Mouse (Mus musculus): ENCODE measurements around the gene Zfp687. TPM values are rescaled to one million over a fixed set of nuclear protein-coding genes. Genes with fewer than 3 reads are reported as not detected.
"Not testable (repeated sequence)": the region's sequence is repeated elsewhere in the genome, so short reads cannot be mapped to it uniquely, and the experiment has no call there.

The Zfp687 gene
- 16.7 and 18.4 TPM in 2 replicates for polyA plus RNA-seq (2015; fragmentation: Nextera tagmentation; extraction: Ambion mirVana)

DNA sequence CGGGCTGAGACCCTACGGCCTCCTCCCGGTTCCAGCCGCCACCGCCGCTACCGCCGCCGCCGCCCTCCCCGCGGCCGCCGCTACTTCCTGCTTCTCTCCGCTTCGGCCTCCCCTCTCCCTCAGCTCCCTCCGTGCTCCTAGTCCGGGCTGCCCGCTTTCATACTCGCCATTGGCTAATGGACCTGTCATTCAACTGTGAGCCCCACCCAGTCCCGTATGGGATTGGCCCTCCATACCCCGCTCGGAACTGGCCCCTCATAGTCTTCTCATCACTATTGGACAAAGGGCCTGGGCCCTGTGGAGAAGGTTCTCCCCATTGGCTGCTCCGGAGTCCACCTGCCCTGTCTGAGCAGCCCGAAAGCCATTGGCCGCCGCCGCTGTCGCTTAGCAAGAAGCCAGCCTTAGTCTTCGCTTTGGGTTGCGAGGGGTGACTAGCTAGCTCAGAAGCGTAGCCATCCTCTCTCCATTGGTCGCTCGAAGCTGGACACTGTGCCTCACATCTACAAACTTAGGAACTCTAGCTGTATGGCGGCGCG is at the start of gene Zfp687:
Gene Zfp687 (minus strand): TSS at position 112 of the 536 bp plus-strand sequence.
- peak; percentile 99 for DNase-seq (ENCODE audit: low spot score)

DNA sequence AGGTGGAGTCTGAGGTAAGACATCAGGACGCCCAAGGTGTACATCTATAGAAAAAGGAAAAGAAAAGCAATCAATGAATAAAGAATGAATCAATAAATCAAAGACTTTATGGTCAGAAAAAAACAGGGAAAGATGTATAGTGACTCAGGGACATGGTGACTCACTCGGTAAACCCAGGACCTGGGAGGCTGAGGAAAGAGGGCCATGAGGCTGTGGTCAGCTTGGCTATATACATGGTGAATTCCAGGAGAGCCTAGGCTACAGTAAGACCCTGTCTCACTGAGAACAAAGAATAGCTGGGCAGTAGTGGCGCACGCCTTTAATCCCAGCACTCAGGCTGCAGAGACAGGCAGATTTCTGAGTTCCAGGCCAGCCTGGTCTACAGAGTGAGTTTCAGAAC is 48.5 kb upstream of the Zfp687 start:
- DNase-seq (ENCODE audit: low spot score), result no peak

DNA sequence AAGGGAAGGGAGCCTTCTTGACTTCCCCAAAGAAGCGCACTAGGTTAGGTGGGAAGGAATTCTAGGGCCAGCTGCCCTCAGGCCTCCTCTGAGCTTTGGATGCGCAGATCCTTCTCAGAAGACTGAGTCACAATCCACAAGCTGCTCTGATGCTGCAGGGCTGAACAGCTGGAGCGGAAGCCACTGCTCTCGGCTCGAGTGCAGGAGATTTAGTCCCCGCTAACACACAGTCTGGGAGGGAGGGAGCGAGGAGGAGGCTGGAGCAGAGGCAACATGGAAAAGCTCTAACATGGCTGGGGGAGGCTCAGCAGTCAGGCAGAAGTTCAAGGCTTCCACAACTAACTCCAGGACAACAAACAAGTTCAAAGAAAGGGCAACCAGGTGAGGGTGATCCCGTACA is 42.8 kb upstream of the Zfp687 start:
- no peak for DNase-seq (ENCODE audit: low spot score)

DNA sequence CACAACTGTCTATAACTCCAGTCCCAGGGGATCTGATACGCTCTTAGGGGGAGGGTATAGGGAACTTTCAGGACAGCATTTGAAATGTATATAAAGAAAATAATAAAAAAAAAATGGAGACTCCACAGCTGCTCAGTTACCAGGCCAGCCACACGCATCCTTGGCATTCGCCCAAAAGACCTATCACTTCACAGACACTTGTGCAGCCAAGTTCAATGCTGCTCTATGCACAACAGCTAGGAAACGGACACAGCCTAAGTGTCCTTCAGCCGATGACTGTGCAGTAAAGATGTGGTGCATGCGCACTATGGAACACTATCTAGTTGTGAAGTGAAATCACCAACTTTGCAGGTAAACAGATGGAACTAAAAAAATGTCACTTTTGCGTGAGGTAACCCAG is 41.0 kb upstream of the Zfp687 start:
- no peak for DNase-seq (ENCODE audit: low spot score)

DNA sequence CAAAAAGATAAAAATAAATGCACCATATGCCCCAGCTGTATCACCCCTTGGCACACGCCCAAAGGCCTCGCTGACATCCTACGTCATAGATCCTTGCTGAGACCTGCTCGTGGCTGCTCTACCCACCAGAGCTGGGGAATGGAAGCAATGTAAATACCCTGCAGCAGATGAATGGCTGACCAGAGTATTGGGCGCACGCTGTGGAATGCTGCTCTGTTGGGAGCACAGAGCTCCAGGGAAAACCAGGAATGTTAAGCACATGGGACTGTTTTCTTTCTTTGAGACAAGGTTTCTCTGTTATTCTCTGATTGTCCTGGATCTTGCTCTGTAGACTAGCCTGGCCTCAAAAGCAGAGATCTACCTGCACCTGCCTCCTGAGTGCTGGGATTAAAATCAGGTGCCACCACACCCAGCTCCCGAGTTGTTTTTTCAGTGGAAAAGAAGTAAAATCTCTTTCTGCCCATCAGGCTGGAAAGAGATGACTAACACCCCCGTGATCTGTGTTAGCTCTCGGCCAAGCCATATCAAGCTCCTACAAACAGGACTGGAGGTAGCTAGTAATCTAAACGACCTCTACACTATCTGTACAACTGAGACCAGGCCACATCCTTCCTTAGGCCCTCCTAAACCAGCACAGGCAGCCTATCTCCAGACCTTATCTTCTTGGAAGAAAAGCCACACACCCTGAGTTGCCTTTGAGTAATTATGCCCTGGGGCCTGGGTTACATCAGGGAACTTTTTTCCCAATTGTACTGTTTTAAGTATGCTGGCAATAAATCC is 39.4 kb upstream of the Zfp687 start:
- no peak for DNase-seq (ENCODE audit: low spot score)

DNA sequence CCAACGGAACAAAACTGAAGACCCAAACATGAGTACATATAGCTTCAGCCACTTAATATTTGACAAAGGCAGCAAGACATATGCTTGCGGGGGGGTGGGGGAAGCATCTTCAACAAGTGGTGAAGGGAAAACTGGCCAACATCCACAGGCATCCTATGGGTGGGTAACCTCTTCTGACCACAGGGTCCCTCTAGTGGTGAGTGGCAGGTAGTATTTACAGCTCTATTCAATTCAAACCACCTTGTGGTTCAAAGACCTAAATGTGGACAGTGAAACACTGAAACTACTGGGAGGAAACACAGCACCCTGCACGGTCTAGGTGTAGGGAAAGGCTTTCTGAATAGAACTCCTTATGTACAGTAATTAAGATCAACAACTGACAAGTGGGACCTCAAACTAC is 38.5 kb upstream of the Zfp687 start:
- DNase-seq (ENCODE audit: low spot score), result peak; percentile 62

DNA sequence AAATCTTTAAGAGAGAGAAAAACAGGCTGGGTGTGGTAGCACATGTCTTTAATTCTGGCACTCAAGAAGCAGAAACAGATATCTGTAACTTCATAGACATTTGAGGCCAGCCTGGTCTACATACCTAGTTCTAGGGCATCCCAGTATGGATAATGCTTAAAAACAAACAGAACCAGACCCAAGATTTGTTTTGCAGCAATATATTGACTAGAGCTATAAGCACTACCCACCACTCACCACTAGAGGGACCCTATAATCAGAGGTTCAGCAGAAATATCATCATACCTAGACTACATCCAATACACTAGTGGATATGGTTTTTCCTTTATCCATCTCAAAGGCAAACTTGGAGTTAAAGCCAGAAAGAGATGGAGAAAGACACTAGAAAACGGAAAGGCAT is 37.7 kb upstream of the Zfp687 start:
- DNase-seq (ENCODE audit: low spot score), result peak; percentile 70

DNA sequence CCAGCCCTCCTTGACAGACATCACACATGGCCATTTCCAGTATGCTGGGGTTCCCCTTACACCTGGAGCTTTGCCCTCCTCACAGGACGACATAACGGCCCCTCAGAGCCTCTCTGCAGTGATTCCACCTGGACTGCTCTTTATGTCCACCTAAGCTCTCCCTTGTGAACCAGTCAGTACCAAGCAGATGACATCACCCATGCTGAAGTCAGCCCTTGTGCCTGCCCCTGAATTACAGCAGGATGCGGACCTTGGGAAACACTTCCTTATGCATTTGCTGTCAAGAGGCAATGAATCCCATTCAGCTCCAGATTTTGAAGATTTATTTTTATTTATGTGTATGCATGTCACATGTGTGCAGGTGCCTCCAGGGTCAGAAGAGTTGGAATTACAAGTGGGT is 32.7 kb upstream of the Zfp687 start:
- DNase-seq (ENCODE audit: low spot score), result no peak

DNA sequence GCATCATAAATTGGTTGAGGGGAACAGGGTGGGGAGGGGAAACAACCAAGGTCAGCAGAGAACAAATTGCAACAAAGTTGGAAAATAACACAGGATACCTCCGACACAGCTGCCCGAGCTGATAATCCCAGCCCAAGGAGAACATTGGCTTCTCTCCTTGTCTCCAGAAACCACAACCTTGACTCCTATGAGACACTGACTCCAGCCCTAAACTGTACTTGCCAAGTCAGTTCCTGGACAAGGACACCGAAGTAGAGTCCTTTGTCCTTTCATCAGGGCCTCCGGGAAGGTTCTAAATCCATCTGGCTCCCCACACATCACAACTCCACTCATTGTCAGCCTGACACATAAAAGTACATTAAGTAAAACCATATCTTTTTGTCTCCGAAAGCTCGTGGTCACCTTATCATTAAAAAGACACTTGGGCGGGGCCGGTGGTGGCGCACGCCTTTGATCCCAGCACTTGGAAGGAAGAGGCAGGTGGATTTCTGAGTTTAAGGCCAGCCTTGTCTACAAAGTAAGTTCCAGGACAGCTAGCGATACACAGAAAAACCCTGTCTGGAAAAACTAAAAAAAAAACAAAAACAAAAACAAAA is 31.3 kb upstream of the Zfp687 start:
- no peak for DNase-seq (ENCODE audit: low spot score)

DNA sequence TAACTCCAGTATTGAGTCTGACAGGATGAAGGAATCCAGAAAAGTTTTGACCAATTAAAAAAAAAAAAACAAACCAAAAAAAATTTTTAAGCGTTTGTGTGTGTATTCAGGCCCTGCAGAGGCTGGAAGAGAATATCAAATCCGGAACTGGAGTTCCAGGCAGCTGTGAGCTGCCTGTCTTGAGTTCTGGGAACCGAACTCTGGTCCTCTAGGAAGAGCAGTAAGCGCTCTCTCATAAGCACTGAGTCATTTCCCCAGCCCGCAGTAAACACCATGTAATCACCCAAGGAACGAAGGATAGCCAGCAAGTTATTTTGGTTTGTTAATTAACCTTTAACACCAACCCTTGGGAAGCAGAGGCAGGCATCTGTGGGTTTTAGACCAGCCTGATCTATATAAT is 28.0 kb upstream of the Zfp687 start:
- DNase-seq (ENCODE audit: low spot score), result peak; percentile 14

DNA sequence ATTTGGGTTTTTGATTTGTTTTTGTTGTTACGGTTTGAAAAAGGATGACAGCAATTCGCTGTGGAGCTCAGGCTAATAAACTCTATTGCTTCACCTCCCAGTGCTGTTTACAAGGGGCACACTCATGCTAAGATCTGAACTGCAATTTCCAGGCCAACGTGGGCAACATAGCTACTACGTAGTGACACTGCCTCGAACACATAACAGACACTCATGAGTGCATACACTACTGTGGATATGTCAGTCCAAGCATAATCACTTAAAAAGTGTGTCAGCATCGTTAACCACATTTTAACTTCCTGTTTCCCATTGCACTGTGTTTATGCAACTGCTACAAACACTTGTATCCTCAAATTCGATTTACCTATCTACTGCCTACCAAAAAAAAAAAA is 27.6 kb upstream of the Zfp687 start:
- peak; percentile 64 for DNase-seq (ENCODE audit: low spot score)

DNA sequence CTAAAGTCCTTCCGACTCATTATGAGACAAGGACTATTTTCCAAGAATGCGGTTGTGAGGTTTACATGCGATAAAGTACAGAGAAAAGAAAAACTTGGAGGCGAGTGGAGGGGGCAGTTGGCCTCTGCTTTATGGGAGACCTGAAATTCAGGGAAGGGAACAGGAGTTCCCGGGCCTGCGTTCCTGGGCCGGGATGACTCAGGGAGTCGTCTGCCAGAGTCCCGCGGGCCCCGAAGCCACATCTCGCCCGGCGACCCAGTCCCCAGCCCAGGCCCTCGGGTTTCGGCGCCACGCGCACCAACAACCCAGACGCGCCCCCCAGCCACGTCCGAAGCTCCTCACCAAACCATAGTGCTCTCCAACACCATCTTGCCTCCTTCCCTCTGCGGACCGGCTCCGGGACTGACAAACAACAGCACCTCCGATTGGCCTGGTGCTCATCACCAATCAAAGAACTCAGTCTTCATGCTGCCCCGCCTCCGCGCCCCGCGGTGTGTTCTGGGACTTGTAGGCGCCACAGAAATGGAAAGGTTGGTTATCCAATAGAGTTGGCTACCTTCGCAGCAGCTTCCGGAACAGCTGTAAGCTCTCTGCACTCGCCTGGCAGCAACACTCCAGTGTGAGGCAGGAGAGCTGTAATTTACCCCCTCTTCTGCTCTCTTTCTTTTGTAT is 27.1 kb upstream of the Zfp687 start, which contains the start of gene Psmd4:
Gene Psmd4 (minus strand): TSS at position 449 of the 672 bp plus-strand sequence.
- peak; percentile 98 for DNase-seq (ENCODE audit: low spot score)

DNA sequence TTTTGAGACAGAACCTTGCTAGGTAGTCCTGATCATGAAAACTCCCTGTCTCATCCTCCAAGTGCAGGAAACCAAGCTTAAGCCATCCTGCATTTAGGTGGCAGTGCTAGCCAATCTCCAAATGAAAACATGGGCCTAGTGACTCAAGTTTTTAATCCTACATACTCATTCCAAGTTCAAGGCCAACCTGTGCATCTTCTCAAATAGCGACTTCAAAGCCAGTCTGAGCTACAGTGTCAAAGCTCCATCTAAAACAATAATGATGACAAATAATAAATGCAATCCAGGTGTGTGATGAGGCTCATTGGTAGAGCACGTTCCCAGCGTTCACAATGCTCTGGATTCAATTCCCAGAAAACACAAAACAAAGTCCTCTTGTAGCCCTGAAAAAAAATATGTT is 26.4 kb upstream of the Zfp687 start:
- DNase-seq (ENCODE audit: low spot score), result no peak

DNA sequence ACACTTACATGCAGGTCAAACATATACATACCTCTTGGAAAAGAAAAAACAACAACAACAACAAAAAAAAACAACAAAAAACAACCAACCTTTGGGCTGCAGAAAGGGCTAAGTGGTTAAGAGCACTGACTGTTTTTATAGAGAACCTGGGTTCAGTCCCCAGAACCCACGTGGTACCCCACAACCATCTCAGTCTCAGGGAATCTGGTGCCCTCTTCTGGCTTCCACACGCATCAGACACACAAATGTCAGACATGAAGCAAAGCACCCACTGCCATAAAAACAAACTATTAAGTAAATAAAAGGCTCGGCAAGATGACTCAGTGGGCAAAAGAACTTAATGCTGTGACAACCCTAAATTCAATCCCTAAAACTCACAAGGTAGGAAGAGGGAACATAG is 14.7 kb upstream of the Zfp687 start:
- peak; percentile 47 for DNase-seq (ENCODE audit: low spot score)

DNA sequence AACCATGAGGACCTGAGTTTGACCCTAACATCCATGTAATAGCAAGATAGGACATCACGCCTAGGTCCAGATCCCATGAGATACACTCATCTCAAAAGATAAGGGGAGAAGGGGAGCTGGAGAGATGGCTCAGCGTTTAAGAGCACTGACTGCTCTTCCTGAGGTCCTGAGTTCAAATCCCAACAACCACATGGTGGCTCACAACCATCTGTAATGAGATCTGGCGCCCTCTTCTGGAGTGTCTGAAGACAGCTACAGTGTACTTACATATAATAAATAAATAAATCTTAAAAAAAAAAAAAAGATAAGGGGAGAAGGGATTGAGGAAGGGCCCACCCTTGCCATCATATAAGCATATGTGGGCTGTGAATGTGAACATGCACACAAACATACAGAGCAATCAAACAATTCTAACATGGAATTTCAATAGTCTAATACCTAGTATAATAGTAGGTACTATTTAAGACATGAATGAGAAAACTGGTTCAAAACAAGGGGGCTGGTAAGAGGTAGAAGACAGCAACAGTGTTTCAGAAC is 14.1 kb upstream of the Zfp687 start:
- not testable (repeated sequence) for DNase-seq (ENCODE audit: low spot score)

DNA sequence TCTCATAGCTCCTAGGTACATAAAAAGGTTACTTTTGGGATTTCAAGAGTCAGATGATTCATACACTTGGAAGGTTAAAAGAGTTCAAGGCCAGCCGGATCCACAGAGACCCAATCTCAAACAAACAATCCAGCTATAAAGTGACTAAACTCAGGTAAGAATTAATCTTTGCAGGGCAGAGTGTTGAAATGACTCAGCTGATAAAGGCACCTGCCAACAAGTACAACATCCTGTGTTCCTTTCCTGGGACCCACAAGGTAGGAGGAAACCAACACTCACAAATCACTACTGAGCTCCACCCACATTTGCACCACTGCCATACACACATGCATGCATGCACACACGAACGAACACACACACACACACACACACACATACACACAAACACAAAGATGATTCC is 13.4 kb upstream of the Zfp687 start:
- peak; percentile 44 for DNase-seq (ENCODE audit: low spot score)

DNA sequence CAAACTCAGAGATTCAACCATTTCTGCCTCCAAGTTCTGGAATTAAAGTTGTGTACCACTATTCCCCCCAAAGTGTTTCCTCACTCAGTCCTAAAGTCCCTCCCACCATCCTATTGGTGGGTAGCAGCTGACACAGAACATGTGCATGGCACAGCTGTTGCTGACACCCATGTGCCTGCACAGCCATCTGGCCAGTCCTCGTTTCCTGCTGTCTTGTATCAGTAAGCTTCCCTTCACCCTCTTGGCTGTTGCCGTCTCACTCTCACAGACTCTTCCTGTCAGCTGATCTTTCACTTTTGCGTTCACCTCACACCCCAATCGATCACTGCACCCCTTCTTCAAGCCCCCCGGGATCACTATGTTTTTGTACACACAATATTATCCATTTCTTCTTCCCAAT is 12.5 kb upstream of the Zfp687 start:
- peak; percentile 86 for DNase-seq (ENCODE audit: low spot score)

DNA sequence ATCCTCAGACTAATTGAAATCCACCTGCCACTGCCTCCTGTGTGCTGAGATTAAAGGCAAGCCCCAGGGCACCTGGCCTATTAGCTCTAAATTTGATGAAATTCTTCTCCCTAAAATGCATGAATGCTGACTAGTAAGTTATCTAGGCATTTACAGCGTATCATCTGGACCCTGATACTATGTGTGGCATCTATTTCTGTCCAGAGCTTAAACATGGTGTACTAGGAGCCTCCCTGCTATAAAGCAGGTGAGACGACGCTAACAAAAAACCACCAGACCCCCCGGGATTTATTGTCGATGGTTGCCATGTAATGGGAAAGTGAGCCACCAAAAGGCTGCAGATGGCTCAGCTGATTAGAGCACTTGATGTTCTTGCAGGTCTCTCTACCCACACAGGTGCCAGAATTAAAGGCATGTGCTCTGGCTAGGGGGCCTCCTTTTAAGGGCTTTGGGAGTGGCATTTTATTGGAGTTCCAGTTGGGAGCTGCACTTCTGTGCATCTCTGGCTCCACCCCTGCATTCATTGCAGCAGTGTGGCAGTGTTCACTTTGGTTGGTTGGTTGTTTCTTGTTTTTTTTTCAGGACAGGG is 11.9 kb upstream of the Zfp687 start:
- peak; percentile 31 for DNase-seq (ENCODE audit: low spot score)

DNA sequence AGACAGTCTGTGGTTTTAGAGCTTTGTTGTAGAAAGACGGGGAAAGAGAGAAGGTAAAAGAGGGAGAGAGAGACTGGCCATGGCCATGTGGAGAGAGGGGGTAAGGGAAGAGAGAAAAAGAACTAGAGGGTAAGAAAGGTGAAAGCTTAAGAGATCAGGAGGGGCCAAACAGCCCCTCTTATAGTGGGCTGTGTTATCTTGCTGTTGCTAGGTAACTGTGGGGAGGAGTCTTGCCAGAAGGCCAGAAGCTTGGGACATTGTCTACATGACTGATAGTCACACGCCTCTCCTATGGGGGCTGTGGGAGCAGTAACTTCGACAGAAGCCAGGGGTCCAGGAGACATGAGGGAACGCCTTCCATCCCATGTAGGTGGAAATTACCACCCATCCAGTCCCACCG is 10.0 kb upstream of the Zfp687 start:
- DNase-seq (ENCODE audit: low spot score), result no peak

DNA sequence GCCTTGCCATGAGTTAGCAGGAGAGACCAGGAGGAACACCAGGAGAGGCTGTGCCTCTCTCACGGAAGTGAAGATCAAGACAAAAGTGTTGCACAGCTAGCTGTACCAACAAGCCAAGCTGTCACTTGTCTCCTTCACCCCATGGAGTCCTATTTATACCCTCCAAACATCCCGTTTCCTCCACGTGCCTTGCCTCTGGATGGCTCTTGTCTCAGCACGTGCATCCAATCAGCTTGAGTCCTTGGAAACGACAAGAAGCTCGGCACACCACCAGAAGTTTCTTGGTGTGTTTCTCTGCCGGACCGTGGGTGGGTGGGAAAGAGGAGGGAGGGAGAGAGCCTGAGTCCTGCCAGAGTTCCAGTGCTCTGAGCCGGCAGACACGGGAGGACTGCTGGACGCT is 9.3 kb upstream of the Zfp687 start:
- no peak for DNase-seq (ENCODE audit: low spot score)

DNA sequence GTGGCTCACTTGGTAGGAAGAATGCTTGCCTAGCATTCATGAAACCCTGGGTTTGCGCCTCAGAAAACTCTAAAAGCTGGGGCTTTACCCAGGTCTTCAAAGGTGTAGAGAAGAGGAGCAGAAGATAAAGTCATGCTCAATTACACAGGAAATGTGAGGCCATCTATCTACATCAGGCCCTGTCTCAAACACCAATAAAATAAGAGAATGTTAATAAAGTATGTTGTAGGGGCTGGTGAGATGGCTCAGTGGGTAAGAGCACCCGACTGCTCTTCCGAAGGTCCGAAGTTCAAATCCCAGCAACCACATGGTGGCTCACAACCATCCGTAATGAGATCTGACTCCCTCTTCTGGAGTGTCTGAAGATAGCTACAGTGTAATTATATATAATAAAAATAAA is 5.7 kb upstream of the Zfp687 start:
- DNase-seq (ENCODE audit: low spot score), result not testable (repeated sequence)

DNA sequence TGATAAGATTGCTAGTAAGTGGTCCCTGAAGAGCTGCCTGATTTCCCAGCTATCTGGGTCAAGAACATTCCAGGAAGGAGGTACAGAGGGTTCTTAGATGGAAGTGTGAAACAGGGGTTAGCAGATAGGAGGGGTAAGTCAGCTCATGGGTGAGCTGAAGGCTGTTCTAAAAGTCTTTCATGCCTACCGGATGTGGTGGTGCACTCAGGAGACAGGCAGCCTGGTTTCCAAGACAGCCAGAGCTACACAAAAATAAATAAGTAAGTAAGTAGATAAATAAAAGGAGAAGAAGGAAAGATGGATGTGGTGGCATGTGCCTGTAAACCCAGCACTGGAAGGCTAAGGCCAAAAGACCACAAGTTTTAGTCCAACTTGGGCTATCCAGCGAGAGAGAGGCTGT is 3.5 kb upstream of the Zfp687 start:
- DNase-seq (ENCODE audit: low spot score), result peak; percentile 39

All from thymus, postnatal 0 days (tissue).